Mouse (Mus musculus): ENCODE results near the gene Gpx7. TPM values are rescaled to one million over a fixed set of nuclear protein-coding genes. Genes with fewer than 3 reads are reported as not detected.

The Gpx7 gene
- polyA plus RNA-seq, 1 experiment from 2014 or later: 21.8 TPM

GRCm38 (mm10) chr4:108431561-108431936 lies 24.8 kb upstream of the Gpx7 start:
- no peak overlapping the region for H3K4me3 ChIP-seq (ENCODE audit: low read depth, low read length)
- H3K4me1 ChIP-seq (replicated peaks; ENCODE audit: control insufficient read depth, insufficient read depth, low read length): peaks cover 21% of the 10 kb centered on the region
- WGBS: 41% methylated on average over 2 of the region's 2 CpGs
- no peaks in the 10 kb centered on the region for H3K27me3 ChIP-seq (replicated peaks; ENCODE audit: control insufficient read depth, insufficient read depth, low read length)
- H3K27ac ChIP-seq (ENCODE audit: low read depth, low read length): no peak overlapping the region; the same call in 1 of the 2 replicates
- H3K4me2 ChIP-seq: no peak overlapping the region
- H3K36me3 ChIP-seq (ENCODE audit: control insufficient read depth, insufficient read depth, low read length): no peaks in the 10 kb centered on the region
- DNase-seq (ENCODE audit: low spot score): no peak
- no peak for ATAC-seq (replicated peaks; ENCODE audit: low FRiP score)
- H3K9ac ChIP-seq (ENCODE audit: low read depth, low read length): no peak overlapping the region
- no peaks in the 10 kb centered on the region for H3K9me3 ChIP-seq (ENCODE audit: control insufficient read depth, low read length)

GRCm38 (mm10) chr4:108430656-108431560 lies 24.1 kb upstream of the Gpx7 start:
- no peak; the same call in 1 of the 2 replicates for ATAC-seq (replicated peaks; ENCODE audit: low FRiP score)
- H3K27me3 ChIP-seq (replicated peaks; ENCODE audit: control insufficient read depth, insufficient read depth, low read length): no peaks in the 10 kb centered on the region
- no peak overlapping the region for H3K4me3 ChIP-seq (ENCODE audit: low read depth, low read length)
- 50% methylated on average over 4 of the region's 4 CpGs for WGBS
- no peak for DNase-seq (ENCODE audit: low spot score)
- no peak overlapping the region for H3K9ac ChIP-seq (ENCODE audit: low read depth, low read length)
- H3K27ac ChIP-seq (ENCODE audit: low read depth, low read length): no peak overlapping the region; the same call in 1 of the 2 replicates
- peaks cover 21% of the 10 kb centered on the region for H3K4me1 ChIP-seq (replicated peaks; ENCODE audit: control insufficient read depth, insufficient read depth, low read length)
- H3K36me3 ChIP-seq (ENCODE audit: control insufficient read depth, insufficient read depth, low read length): no peaks in the 10 kb centered on the region
- H3K4me2 ChIP-seq: no peak overlapping the region
- H3K9me3 ChIP-seq (ENCODE audit: control insufficient read depth, low read length): no peaks in the 10 kb centered on the region

GRCm38 (mm10) chr4:108428341-108428721 lies 21.6 kb upstream of the Gpx7 start:
- DNase-seq (ENCODE audit: low spot score): no peak
- Histone ChIP-seq H3K4me1 (replicated peaks; ENCODE audit: control insufficient read depth, insufficient read depth, low read length) (peaks cover 19% of the 10 kb centered on the region), H3K9ac (ENCODE audit: low read depth, low read length) (no peak overlapping the region), H3K4me2 (no peak overlapping the region), H3K36me3 (ENCODE audit: control insufficient read depth, insufficient read depth, low read length) (no peaks in the 10 kb centered on the region), H3K9me3 (ENCODE audit: control insufficient read depth, low read length) (no peaks in the 10 kb centered on the region), H3K4me3 (ENCODE audit: low read depth, low read length) (no peak overlapping the region), H3K27me3 (replicated peaks; ENCODE audit: control insufficient read depth, insufficient read depth, low read length) (no peaks in the 10 kb centered on the region), H3K27ac (ENCODE audit: low read depth, low read length) (no peak overlapping the region)
- 50% methylated on average over 6 of the region's 6 CpGs for WGBS
- no peak for ATAC-seq (replicated peaks; ENCODE audit: low FRiP score)

- Histone ChIP-seq H3K9me3 (ENCODE audit: control insufficient read depth, low read length) (no peaks in the 10 kb centered on the region), H3K36me3 (ENCODE audit: control insufficient read depth, insufficient read depth, low read length) (no peaks in the 10 kb centered on the region), H3K4me2 (no peak overlapping the region), H3K9ac (ENCODE audit: low read depth, low read length) (no peak overlapping the region), H3K27me3 (replicated peaks; ENCODE audit: control insufficient read depth, insufficient read depth, low read length) (no peaks in the 10 kb centered on the region), H3K4me3 (ENCODE audit: low read depth, low read length) (no peak overlapping the region), H3K4me1 (replicated peaks; ENCODE audit: control insufficient read depth, insufficient read depth, low read length) (peaks cover 18% of the 10 kb centered on the region), H3K27ac (ENCODE audit: low read depth, low read length) (no peak overlapping the region)
- 54% methylated on average over 11 of the region's 11 CpGs for WGBS
- DNase-seq (ENCODE audit: low spot score) (no peak), ATAC-seq (replicated peaks; ENCODE audit: low FRiP score) (0 out of 2 replicates have a peak, but pooled peaks have one; percentile 20)
These were observed 21.1 kb upstream of the Gpx7 start for GRCm38 (mm10) chr4:108427719-108428340.

GRCm38 (mm10) chr4:108424587-108424986 lies 17.8 kb upstream of the Gpx7 start:
- Histone ChIP-seq H3K27me3 (replicated peaks; ENCODE audit: control insufficient read depth, insufficient read depth, low read length) (no peaks in the 10 kb centered on the region), H3K4me3 (ENCODE audit: low read depth, low read length) (no peak overlapping the region), H3K4me1 (replicated peaks; ENCODE audit: control insufficient read depth, insufficient read depth, low read length) (peaks cover 7% of the 10 kb centered on the region), H3K9ac (ENCODE audit: low read depth, low read length) (no peak overlapping the region), H3K36me3 (ENCODE audit: control insufficient read depth, insufficient read depth, low read length) (no peaks in the 10 kb centered on the region), H3K27ac (ENCODE audit: low read depth, low read length) (no peak overlapping the region), H3K4me2 (no peak overlapping the region), H3K9me3 (ENCODE audit: control insufficient read depth, low read length) (no peaks in the 10 kb centered on the region)
- WGBS: 53% methylated on average over 2 of the region's 2 CpGs
- no peak for DNase-seq (ENCODE audit: low spot score)
- no peak for ATAC-seq (replicated peaks; ENCODE audit: low FRiP score)

- DNase-seq (ENCODE audit: low spot score): no peak
- Histone ChIP-seq H3K36me3 (ENCODE audit: control insufficient read depth, insufficient read depth, low read length) (no peaks in the 10 kb centered on the region), H3K4me3 (ENCODE audit: low read depth, low read length) (no peak overlapping the region), H3K4me2 (no peak overlapping the region), H3K9me3 (ENCODE audit: control insufficient read depth, low read length) (no peaks in the 10 kb centered on the region), H3K4me1 (replicated peaks; ENCODE audit: control insufficient read depth, insufficient read depth, low read length) (peaks cover 4% of the 10 kb centered on the region; the same call in 1 of the 2 replicates), H3K9ac (ENCODE audit: low read depth, low read length) (no peak overlapping the region), H3K27me3 (replicated peaks; ENCODE audit: control insufficient read depth, insufficient read depth, low read length) (peaks cover 13% of the 10 kb centered on the region), H3K27ac (ENCODE audit: low read depth, low read length) (no peak overlapping the region)
- WGBS: 42% methylated on average over 8 of the region's 8 CpGs
- ATAC-seq (replicated peaks; ENCODE audit: low FRiP score): no peak
These were observed 860 bp upstream of the Gpx7 start for GRCm38 (mm10) chr4:108407621-108408020.

GRCm38 (mm10) chr4:108406138-108406860 lies 462 bp downstream of the Gpx7 start:
- DNase-seq (ENCODE audit: low spot score) (no peak), ATAC-seq (replicated peaks; ENCODE audit: low FRiP score) (no peak)
- Histone ChIP-seq H3K4me3 (ENCODE audit: low read depth, low read length) (peak overlapping the region; percentile 49), H3K4me1 (replicated peaks; ENCODE audit: control insufficient read depth, insufficient read depth, low read length) (peaks cover 4% of the 10 kb centered on the region; the same call in 1 of the 2 replicates), H3K9ac (ENCODE audit: low read depth, low read length) (peak overlapping the region; percentile 50), H3K9me3 (ENCODE audit: control insufficient read depth, low read length) (no peaks in the 10 kb centered on the region), H3K36me3 (ENCODE audit: control insufficient read depth, insufficient read depth, low read length) (no peaks in the 10 kb centered on the region), H3K27ac (ENCODE audit: low read depth, low read length) (peak overlapping the region; percentile 62), H3K27me3 (replicated peaks; ENCODE audit: control insufficient read depth, insufficient read depth, low read length) (peaks cover 13% of the 10 kb centered on the region), H3K4me2 (peak overlapping the region; percentile 71)
- WGBS: 4% methylated on average over 52 of the region's 52 CpGs

- WGBS: 65% methylated on average over 3 of the region's 3 CpGs
- no peaks in the 10 kb centered on the region for H3K9me3 ChIP-seq (ENCODE audit: control insufficient read depth, low read length)
- peak overlapping the region; percentile 50 for H3K9ac ChIP-seq (ENCODE audit: low read depth, low read length)
- ATAC-seq (replicated peaks; ENCODE audit: low FRiP score) (no peak; the same call in 1 of the 2 replicates), DNase-seq (ENCODE audit: low spot score) (no peak)
- H3K4me2 ChIP-seq: peak overlapping the region; percentile 71
- peak overlapping the region; percentile 62 for H3K27ac ChIP-seq (ENCODE audit: low read depth, low read length)
- no peaks in the 10 kb centered on the region for H3K36me3 ChIP-seq (ENCODE audit: control insufficient read depth, insufficient read depth, low read length)
- H3K4me3 ChIP-seq (ENCODE audit: low read depth, low read length): peak overlapping the region; percentile 49
- H3K27me3 ChIP-seq (replicated peaks; ENCODE audit: control insufficient read depth, insufficient read depth, low read length): peaks cover 13% of the 10 kb centered on the region
- peaks cover 4% of the 10 kb centered on the region; the same call in 1 of the 2 replicates for H3K4me1 ChIP-seq (replicated peaks; ENCODE audit: control insufficient read depth, insufficient read depth, low read length)
These were observed 1.0 kb downstream of the Gpx7 start for GRCm38 (mm10) chr4:108405766-108406137.
